Mouse (Mus musculus): ENCODE data around the gene Cebpzos.

The Cebpzos gene

GRCm38 (mm10) chr17:78936466-78937228 lies 20.3 kb downstream of the Cebpzos start, which contains the start of the genes Cebpz and Ndufaf7:
TSS of gene Cebpz (minus strand) at chr17:78937066.
TSS of gene Ndufaf7 (plus strand) at chr17:78937136.
- in situ Hi-C loops (cut with MboI; ENCODE audit: low pct_unique_long_range_greater_than_20kb in 1 of 2, low sequenced_read_pairs in 2 of 2, unreplicated experiment in 1 of 2): no loop called here

GRCm38 (mm10) chr17:78937229-78937853 lies 21.0 kb downstream of the Cebpzos start:
- in situ Hi-C loops (cut with MboI; ENCODE audit: low pct_unique_long_range_greater_than_20kb in 1 of 2, low sequenced_read_pairs in 2 of 2, unreplicated experiment in 1 of 2): no loop called here

GRCm38 (mm10) chr17:78938927-78939326 lies 22.6 kb downstream of the Cebpzos start:
- in situ Hi-C loops (cut with MboI; ENCODE audit: low pct_unique_long_range_greater_than_20kb in 1 of 2, low sequenced_read_pairs in 2 of 2, unreplicated experiment in 1 of 2): no loop called here

GRCm38 (mm10) chr17:78942579-78942978 lies 26.3 kb downstream of the Cebpzos start:
- in situ Hi-C loops (cut with MboI; ENCODE audit: low pct_unique_long_range_greater_than_20kb in 1 of 2, low sequenced_read_pairs in 2 of 2, unreplicated experiment in 1 of 2): no loop called here

- in situ Hi-C loops (cut with MboI; ENCODE audit: low pct_unique_long_range_greater_than_20kb in 1 of 2, low sequenced_read_pairs in 2 of 2, unreplicated experiment in 1 of 2): loop anchor here in 1 of 2 experiments (25.0 kb wide), 1 partner anchor 636 kb away; no protein-coding TSS in a partner anchor
These were observed 34.9 kb downstream of the Cebpzos start for GRCm38 (mm10) chr17:78951225-78951624.

GRCm38 (mm10) chr17:78952070-78952469 lies 35.8 kb downstream of the Cebpzos start:
- in situ Hi-C loops (cut with MboI; ENCODE audit: low pct_unique_long_range_greater_than_20kb in 1 of 2, low sequenced_read_pairs in 2 of 2, unreplicated experiment in 1 of 2): loop anchor here in 1 of 2 experiments (25.0 kb wide), 1 partner anchor 635 kb away; no protein-coding TSS in a partner anchor

GRCm38 (mm10) chr17:78953240-78953639 lies 36.9 kb downstream of the Cebpzos start:
- in situ Hi-C loops (cut with MboI; ENCODE audit: low pct_unique_long_range_greater_than_20kb in 1 of 2, low sequenced_read_pairs in 2 of 2, unreplicated experiment in 1 of 2): loop anchor here in 1 of 2 experiments (25.0 kb wide), 1 partner anchor 634 kb away; no protein-coding TSS in a partner anchor

- in situ Hi-C loops (cut with MboI; ENCODE audit: low pct_unique_long_range_greater_than_20kb in 1 of 2, low sequenced_read_pairs in 2 of 2, unreplicated experiment in 1 of 2): loop anchor here in 1 of 2 experiments (25.0 kb wide), 1 partner anchor 628 kb away; no protein-coding TSS in a partner anchor
These were observed 43.2 kb downstream of the Cebpzos start for GRCm38 (mm10) chr17:78959473-78959872.

GRCm38 (mm10) chr17:78964387-78964786 lies 48.1 kb downstream of the Cebpzos start:
- in situ Hi-C loops (cut with MboI; ENCODE audit: low pct_unique_long_range_greater_than_20kb in 1 of 2, low sequenced_read_pairs in 2 of 2, unreplicated experiment in 1 of 2): loop anchor here in 1 of 2 experiments (25.0 kb wide), 1 partner anchor 623 kb away; no protein-coding TSS in a partner anchor

- in situ Hi-C loops (cut with MboI; ENCODE audit: low pct_unique_long_range_greater_than_20kb in 1 of 2, low sequenced_read_pairs in 2 of 2, unreplicated experiment in 1 of 2): loop anchor here in 1 of 2 experiments (25.0 kb wide), 1 partner anchor 621 kb away; no protein-coding TSS in a partner anchor
These were observed 50.0 kb downstream of the Cebpzos start for GRCm38 (mm10) chr17:78966092-78966883.

- in situ Hi-C loops (cut with MboI; ENCODE audit: low pct_unique_long_range_greater_than_20kb in 1 of 2, low sequenced_read_pairs in 2 of 2, unreplicated experiment in 1 of 2): loop anchor here in 1 of 2 experiments (25.0 kb wide), 1 partner anchor 619 kb away; no protein-coding TSS in a partner anchor
These were observed 52.2 kb downstream of the Cebpzos start for GRCm38 (mm10) chr17:78968500-78968899.

All from mouse embryonic stem cell (cell line).